Mouse (Mus musculus) bone marrow, adult 2 months (tissue): Measurements from ENCODE around the gene Gria4. TPM values are rescaled to one million over a fixed set of nuclear protein-coding genes. Genes with fewer than 3 reads are reported as not detected.
"Not testable (repeated sequence)": the region's sequence is repeated elsewhere in the genome, so short reads cannot be mapped to it uniquely, and the experiment has no call there.

ENCODE experiments used
- H3K27ac ChIP-seq: fragments of 200-500 bp; 2 replicates; pipeline ENCODE4 v1.5.1; 2012; ENCODE audit warnings: low read depth, mild to moderate bottlenecking, control low read depth, inconsistent platforms, low read length; ENCODE audit not compliant: control insufficient read depth, poor library complexity, insufficient read depth
- H3K4me1 ChIP-seq: fragments of 200-500 bp; 2 replicates; pipeline ENCODE4 v1.6.1; 2011; ENCODE audit warnings: low read length; ENCODE audit not compliant: control insufficient read depth, insufficient read depth
- H3K4me3 ChIP-seq: fragments of 200-500 bp; replicated peaks from 2 replicates; pipeline ENCODE3; 2011; ENCODE audit warnings: mild to moderate bottlenecking, low read depth, low read length, control low read depth; ENCODE audit not compliant: control insufficient read depth
- CTCF ChIP-seq: fragments of 200-500 bp; IDR thresholded peaks from 2 replicates; pipeline ENCODE4 v1.5.1; 2011; ENCODE audit warnings: low read length, control low read depth; ENCODE audit not compliant: control insufficient read depth, insufficient read depth
- POLR2A ChIP-seq: fragments of 200-500 bp; IDR thresholded peaks from 2 replicates; pipeline ENCODE4 v1.6.1; 2011; ENCODE audit warnings: low read depth, mild to moderate bottlenecking, control low read depth, low read length, borderline replicate concordance; ENCODE audit not compliant: control insufficient read depth
- WGBS: fragments of 180-500 bp; shearing (Covaris S2); methylation state at CpG from one replicate; pipeline ENCODE4 v1.1.7; 2018; 5-methylcytosine and 5-hydroxymethylcytosine counted together
- polyA plus RNA-seq: library from polyadenylated mRNA; stranded (reverse); fragments of >200 nt; gene quantifications from 2 replicates; pipeline ENCODE4 v1.2.4, GENCODE M21; 2011; ENCODE audit warnings: low replicate concordance; ENCODE audit not compliant: missing spikeins, insufficient read depth, insufficient read length

The Gria4 gene
- polyA plus RNA-seq, 1 experiment = 0.30 TPM

- Histone ChIP-seq H3K4me3 (no peak overlapping the region), H3K4me1 (no peaks in the 10 kb centered on the region), H3K27ac (no peak overlapping the region)
- 57% methylated on average over 1 of the region's 1 CpGs for WGBS
- TF ChIP-seq POLR2A (no peak), CTCF (no peak)
Measured at GRCm38 (mm10) chr9:4457644-4458043, 338.4 kb downstream of the Gria4 start.

GRCm38 (mm10) chr9:4442908-4443307 lies 353.1 kb downstream of the Gria4 start:
- TF ChIP-seq CTCF = peak; percentile 46; the same call in 1 of the 2 replicates
- no peak for TF ChIP-seq POLR2A
- Histone ChIP-seq H3K27ac (no peak overlapping the region), H3K4me1 (no peaks in the 10 kb centered on the region), H3K4me3 (no peak overlapping the region)
- WGBS = 21% methylated on average over 2 of the region's 2 CpGs

DNA sequence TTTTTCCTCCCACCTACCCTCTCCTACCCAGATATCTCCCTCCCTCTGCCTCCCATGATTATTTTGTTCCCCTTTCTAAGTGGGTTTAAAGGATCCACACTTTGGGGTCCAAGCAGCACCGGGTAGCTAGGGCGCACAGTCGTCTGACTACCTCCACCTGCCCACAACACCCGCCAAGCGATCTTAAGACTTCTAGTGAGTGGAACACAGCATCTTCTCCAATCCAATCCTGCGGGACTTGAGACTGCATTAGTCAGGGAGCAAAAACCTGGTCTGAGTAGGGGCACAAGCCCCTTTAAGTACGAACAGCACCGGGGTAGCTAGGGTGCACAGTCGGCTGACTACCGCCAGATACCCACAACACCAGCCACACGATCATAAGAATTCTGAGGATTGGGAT lies 395.2 kb downstream of the Gria4 start:
- WGBS = 86% methylated on average over 11 of the region's 11 CpGs
- H3K4me3 ChIP-seq, H3K27ac ChIP-seq, H3K4me1 ChIP-seq: not testable (repeated sequence)

- Histone ChIP-seq H3K4me3 (peak overlapping the region; percentile 85), H3K27ac (no peak overlapping the region), H3K4me1 (no peaks in the 10 kb centered on the region)
- TF ChIP-seq POLR2A = no peak
- no peak for TF ChIP-seq CTCF
- WGBS = 1% methylated on average over 15 of the region's 15 CpGs
Measured at GRCm38 (mm10) chr9:4376640-4377120, 419.4 kb downstream of the Gria4 start.

GRCm38 (mm10) chr9:4375828-4376639 lies 420.0 kb downstream of the Gria4 start, which contains the start of gene Msantd4:
TSS of gene Msantd4 (plus strand) at chr9:4376562.
- 1% methylated on average over 31 of the region's 31 CpGs for WGBS
- Histone ChIP-seq H3K27ac (no peak within 1 kb of the TSS), H3K4me1 (no peaks in the 10 kb centered on the region), H3K4me3 (peak within 1 kb of the TSS; percentile 85)
- no peak; the same call in 1 of the 2 replicates for TF ChIP-seq POLR2A
- no peak for TF ChIP-seq CTCF
